27 mouse cellular contexts compared by ENCODE assay signal in the genomic region with DNA sequence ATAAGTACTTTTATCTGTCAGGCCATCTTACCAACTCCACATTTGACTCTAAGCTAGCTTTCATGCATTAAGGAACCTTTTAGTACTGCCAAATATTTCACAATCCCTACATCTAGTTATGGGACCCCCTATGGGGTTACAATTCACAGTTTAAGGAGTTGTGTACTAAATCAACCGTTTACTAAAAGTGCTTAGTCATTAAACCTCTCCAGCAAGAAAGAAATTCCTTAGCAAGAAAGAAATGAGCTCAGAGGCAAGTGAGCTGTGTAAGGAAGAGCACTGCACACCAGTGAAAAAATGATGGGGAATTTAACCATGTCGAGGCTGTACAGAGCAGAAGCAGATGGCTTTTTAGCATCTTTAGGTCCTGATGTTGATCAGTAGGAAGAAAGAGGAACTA.
"Had no signal": no experiment of that assay in that cellular context is flagged by ENCODE, and none has a peak within 500 bp of the region (broad histone marks: within the 10 kb centered on the region; RNA-seq: fewer than 3 reads in every experiment).

No protein-coding gene starts in this region.

- ATAC-seq: hindbrain, embryonic 16.5 days; hindbrain, postnatal 0 days; inflammation-experienced regulatory T-cells, adult 6 months; intestine, embryonic 15.5 days; intestine, embryonic 16.5 days; intestine, postnatal 0 days had no signal

- DNase-seq: heart, postnatal 10 days; heart, postnatal 14 days; heart, postnatal 36 days; heart, postnatal 4 days; kidney, adult 11 months; kidney, adult 2 months; kidney, adult 8-10 months; kidney, adult 9 months; kidney, postnatal 10 days; kidney, postnatal 14 days; kidney, postnatal 25 days; kidney, postnatal 36 days; kidney, postnatal 4 days; layer of hippocampus, adult 9-11 months had no signal

- H3K27me3 ChIP-seq: heart, embryonic 12.5 days; heart, embryonic 13.5 days; heart, embryonic 15.5 days; hindbrain, embryonic 12.5 days; hindbrain, embryonic 13.5 days; hindbrain, embryonic 15.5 days; intestine, embryonic 15.5 days; kidney, embryonic 15.5 days had no signal
